Mouse (Mus musculus): ENCODE measurements around the gene Kctd2. TPM values are rescaled to one million over a fixed set of nuclear protein-coding genes. Genes with fewer than 3 reads are reported as not detected.
"Not testable (repeated sequence)": the region's sequence is repeated elsewhere in the genome, so short reads cannot be mapped to it uniquely, and the experiment has no call there.

The Kctd2 gene
- polyA plus RNA-seq, 1 experiment from 2014 or later: 12.0 TPM

- 83% methylated on average over 8 of the region's 8 CpGs for WGBS (ENCODE audit: insufficient replicate concordance)
- Histone ChIP-seq H3K27me3 (ENCODE audit: control insufficient read depth, insufficient read depth, low read length) (no peaks in the 10 kb centered on the region), H3K9ac (ENCODE audit: low read depth, low read length) (no peak overlapping the region), H3K9me3 (replicated peaks; ENCODE audit: control insufficient read depth, low read length) (no peaks in the 10 kb centered on the region), H3K27ac (ENCODE audit: low read depth, low read length) (no peak overlapping the region), H3K4me2 (no peak overlapping the region), H3K4me1 (ENCODE audit: control insufficient read depth, insufficient read depth, low read length) (peaks cover 16% of the 10 kb centered on the region), H3K4me3 (ENCODE audit: low read depth, low read length) (no peak overlapping the region), H3K36me3 (ENCODE audit: control insufficient read depth, insufficient read depth, low read length) (no peaks in the 10 kb centered on the region)
- no peak for ATAC-seq (replicated peaks; ENCODE audit: insufficient number of reproducible peaks, low FRiP score, low TSS enrichment)
These were observed 31.9 kb downstream of the Kctd2 start for GRCm38 (mm10) chr11:115451781-115452241.

- Histone ChIP-seq H3K27ac (ENCODE audit: low read depth, low read length) (no peak overlapping the region), H3K27me3 (ENCODE audit: control insufficient read depth, insufficient read depth, low read length) (no peaks in the 10 kb centered on the region), H3K4me1 (ENCODE audit: control insufficient read depth, insufficient read depth, low read length) (peaks cover 11% of the 10 kb centered on the region), H3K9ac (ENCODE audit: low read depth, low read length) (no peak overlapping the region), H3K9me3 (replicated peaks; ENCODE audit: control insufficient read depth, low read length) (no peaks in the 10 kb centered on the region), H3K4me3 (ENCODE audit: low read depth, low read length) (no peak overlapping the region), H3K4me2 (no peak overlapping the region), H3K36me3 (ENCODE audit: control insufficient read depth, insufficient read depth, low read length) (no peaks in the 10 kb centered on the region)
- WGBS (ENCODE audit: insufficient replicate concordance): 79% methylated on average over 7 of the region's 7 CpGs
- no peak for ATAC-seq (replicated peaks; ENCODE audit: insufficient number of reproducible peaks, low FRiP score, low TSS enrichment)
These were observed 32.4 kb downstream of the Kctd2 start for GRCm38 (mm10) chr11:115452281-115452860.

GRCm38 (mm10) chr11:115453306-115453705, 33.4 kb downstream of the Kctd2 start:
- no peak overlapping the region for H3K9ac ChIP-seq (ENCODE audit: low read depth, low read length)
- H3K9me3 ChIP-seq (replicated peaks; ENCODE audit: control insufficient read depth, low read length): no peaks in the 10 kb centered on the region
- no peak overlapping the region for H3K4me2 ChIP-seq
- H3K27me3 ChIP-seq (ENCODE audit: control insufficient read depth, insufficient read depth, low read length): no peaks in the 10 kb centered on the region
- no peak overlapping the region for H3K27ac ChIP-seq (ENCODE audit: low read depth, low read length)
- 0 out of 2 replicates have a peak, but pooled peaks cover 11% of the 10 kb centered on the region for H3K4me1 ChIP-seq (ENCODE audit: control insufficient read depth, insufficient read depth, low read length)
- H3K4me3 ChIP-seq (ENCODE audit: low read depth, low read length): no peak overlapping the region
- ATAC-seq (replicated peaks; ENCODE audit: insufficient number of reproducible peaks, low FRiP score, low TSS enrichment): no peak
- H3K36me3 ChIP-seq (ENCODE audit: control insufficient read depth, insufficient read depth, low read length): no peaks in the 10 kb centered on the region
- WGBS (ENCODE audit: insufficient replicate concordance): 70% methylated on average over 4 of the region's 4 CpGs

- H3K4me1 ChIP-seq (ENCODE audit: control insufficient read depth, insufficient read depth, low read length); H3K9me3 ChIP-seq (replicated peaks; ENCODE audit: control insufficient read depth, low read length); H3K4me2 ChIP-seq; H3K4me3 ChIP-seq (ENCODE audit: low read depth, low read length); ATAC-seq (replicated peaks; ENCODE audit: insufficient number of reproducible peaks, low FRiP score, low TSS enrichment); H3K36me3 ChIP-seq (ENCODE audit: control insufficient read depth, insufficient read depth, low read length); H3K27me3 ChIP-seq (ENCODE audit: control insufficient read depth, insufficient read depth, low read length); H3K9ac ChIP-seq (ENCODE audit: low read depth, low read length); H3K27ac ChIP-seq (ENCODE audit: low read depth, low read length): not testable (repeated sequence)
- WGBS (ENCODE audit: insufficient replicate concordance): 80% methylated on average over 6 of the region's 6 CpGs
These were observed 34.9 kb downstream of the Kctd2 start for GRCm38 (mm10) chr11:115454822-115455221.

GRCm38 (mm10) chr11:115455619-115456018, 35.7 kb downstream of the Kctd2 start:
- H3K4me3 ChIP-seq (ENCODE audit: low read depth, low read length): no peak overlapping the region
- H3K4me2 ChIP-seq: no peak overlapping the region
- no peak overlapping the region for H3K9ac ChIP-seq (ENCODE audit: low read depth, low read length)
- ATAC-seq (replicated peaks; ENCODE audit: insufficient number of reproducible peaks, low FRiP score, low TSS enrichment): no peak
- 85% methylated on average over 15 of the region's 15 CpGs for WGBS (ENCODE audit: insufficient replicate concordance)
- H3K36me3 ChIP-seq (ENCODE audit: control insufficient read depth, insufficient read depth, low read length): no peaks in the 10 kb centered on the region
- no peak overlapping the region for H3K27ac ChIP-seq (ENCODE audit: low read depth, low read length)
- no peaks in the 10 kb centered on the region for H3K9me3 ChIP-seq (replicated peaks; ENCODE audit: control insufficient read depth, low read length)
- H3K4me1 ChIP-seq (ENCODE audit: control insufficient read depth, insufficient read depth, low read length): 0 out of 2 replicates have a peak, but pooled peaks cover 5% of the 10 kb centered on the region
- H3K27me3 ChIP-seq (ENCODE audit: control insufficient read depth, insufficient read depth, low read length): no peaks in the 10 kb centered on the region

GRCm38 (mm10) chr11:115456182-115456581, 36.3 kb downstream of the Kctd2 start:
- no peak overlapping the region for H3K4me2 ChIP-seq
- no peak overlapping the region for H3K27ac ChIP-seq (ENCODE audit: low read depth, low read length)
- H3K36me3 ChIP-seq (ENCODE audit: control insufficient read depth, insufficient read depth, low read length): no peaks in the 10 kb centered on the region
- H3K9me3 ChIP-seq (replicated peaks; ENCODE audit: control insufficient read depth, low read length): no peaks in the 10 kb centered on the region
- H3K27me3 ChIP-seq (ENCODE audit: control insufficient read depth, insufficient read depth, low read length): no peaks in the 10 kb centered on the region
- no peak overlapping the region for H3K4me3 ChIP-seq (ENCODE audit: low read depth, low read length)
- 78% methylated on average over 5 of the region's 5 CpGs for WGBS (ENCODE audit: insufficient replicate concordance)
- no peak overlapping the region for H3K9ac ChIP-seq (ENCODE audit: low read depth, low read length)
- no peak for ATAC-seq (replicated peaks; ENCODE audit: insufficient number of reproducible peaks, low FRiP score, low TSS enrichment)
- H3K4me1 ChIP-seq (ENCODE audit: control insufficient read depth, insufficient read depth, low read length): 0 out of 2 replicates have a peak, but pooled peaks cover 5% of the 10 kb centered on the region

- no peaks in the 10 kb centered on the region for H3K27me3 ChIP-seq (ENCODE audit: control insufficient read depth, insufficient read depth, low read length)
- ATAC-seq (replicated peaks; ENCODE audit: insufficient number of reproducible peaks, low FRiP score, low TSS enrichment): no peak; the same call in 1 of the 2 replicates
- no peaks in the 10 kb centered on the region for H3K36me3 ChIP-seq (ENCODE audit: control insufficient read depth, insufficient read depth, low read length)
- no peaks in the 10 kb centered on the region for H3K9me3 ChIP-seq (replicated peaks; ENCODE audit: control insufficient read depth, low read length)
- no peak overlapping the region for H3K4me2 ChIP-seq
- 0 out of 2 replicates have a peak, but pooled peaks cover 5% of the 10 kb centered on the region for H3K4me1 ChIP-seq (ENCODE audit: control insufficient read depth, insufficient read depth, low read length)
- WGBS (ENCODE audit: insufficient replicate concordance): 24% methylated on average over 6 of the region's 6 CpGs
- H3K9ac ChIP-seq (ENCODE audit: low read depth, low read length): no peak overlapping the region
- H3K27ac ChIP-seq (ENCODE audit: low read depth, low read length): no peak overlapping the region
- H3K4me3 ChIP-seq (ENCODE audit: low read depth, low read length): no peak overlapping the region
These were observed 37.5 kb downstream of the Kctd2 start for GRCm38 (mm10) chr11:115457405-115457804.

- H3K9ac ChIP-seq (ENCODE audit: low read depth, low read length): no peak overlapping the region
- H3K4me3 ChIP-seq (ENCODE audit: low read depth, low read length): no peak overlapping the region
- no peak overlapping the region for H3K4me2 ChIP-seq
- no peaks in the 10 kb centered on the region for H3K9me3 ChIP-seq (replicated peaks; ENCODE audit: control insufficient read depth, low read length)
- H3K27me3 ChIP-seq (ENCODE audit: control insufficient read depth, insufficient read depth, low read length): no peaks in the 10 kb centered on the region
- no peaks in the 10 kb centered on the region for H3K36me3 ChIP-seq (ENCODE audit: control insufficient read depth, insufficient read depth, low read length)
- H3K4me1 ChIP-seq (ENCODE audit: control insufficient read depth, insufficient read depth, low read length): peaks cover 9% of the 10 kb centered on the region
- ATAC-seq (replicated peaks; ENCODE audit: insufficient number of reproducible peaks, low FRiP score, low TSS enrichment): no peak
- 23% methylated on average over 8 of the region's 8 CpGs for WGBS (ENCODE audit: insufficient replicate concordance)
- H3K27ac ChIP-seq (ENCODE audit: low read depth, low read length): no peak overlapping the region
These were observed 41.0 kb downstream of the Kctd2 start for GRCm38 (mm10) chr11:115460976-115461375.

- no peak overlapping the region for H3K4me3 ChIP-seq (ENCODE audit: low read depth, low read length)
- no peak for ATAC-seq (replicated peaks; ENCODE audit: insufficient number of reproducible peaks, low FRiP score, low TSS enrichment)
- no peaks in the 10 kb centered on the region for H3K9me3 ChIP-seq (replicated peaks; ENCODE audit: control insufficient read depth, low read length)
- H3K4me1 ChIP-seq (ENCODE audit: control insufficient read depth, insufficient read depth, low read length): peaks cover 11% of the 10 kb centered on the region
- no peak overlapping the region for H3K9ac ChIP-seq (ENCODE audit: low read depth, low read length)
- no peaks in the 10 kb centered on the region for H3K27me3 ChIP-seq (ENCODE audit: control insufficient read depth, insufficient read depth, low read length)
- no peak overlapping the region for H3K4me2 ChIP-seq
- H3K36me3 ChIP-seq (ENCODE audit: control insufficient read depth, insufficient read depth, low read length): no peaks in the 10 kb centered on the region
- no peak overlapping the region for H3K27ac ChIP-seq (ENCODE audit: low read depth, low read length)
- WGBS (ENCODE audit: insufficient replicate concordance): 62% methylated on average over 5 of the region's 5 CpGs
These were observed 41.9 kb downstream of the Kctd2 start for GRCm38 (mm10) chr11:115461846-115462242.

Measured in heart, embryonic 11.5 days (tissue).